9 mouse cellular contexts compared by ENCODE assay signal in the genomic region with DNA sequence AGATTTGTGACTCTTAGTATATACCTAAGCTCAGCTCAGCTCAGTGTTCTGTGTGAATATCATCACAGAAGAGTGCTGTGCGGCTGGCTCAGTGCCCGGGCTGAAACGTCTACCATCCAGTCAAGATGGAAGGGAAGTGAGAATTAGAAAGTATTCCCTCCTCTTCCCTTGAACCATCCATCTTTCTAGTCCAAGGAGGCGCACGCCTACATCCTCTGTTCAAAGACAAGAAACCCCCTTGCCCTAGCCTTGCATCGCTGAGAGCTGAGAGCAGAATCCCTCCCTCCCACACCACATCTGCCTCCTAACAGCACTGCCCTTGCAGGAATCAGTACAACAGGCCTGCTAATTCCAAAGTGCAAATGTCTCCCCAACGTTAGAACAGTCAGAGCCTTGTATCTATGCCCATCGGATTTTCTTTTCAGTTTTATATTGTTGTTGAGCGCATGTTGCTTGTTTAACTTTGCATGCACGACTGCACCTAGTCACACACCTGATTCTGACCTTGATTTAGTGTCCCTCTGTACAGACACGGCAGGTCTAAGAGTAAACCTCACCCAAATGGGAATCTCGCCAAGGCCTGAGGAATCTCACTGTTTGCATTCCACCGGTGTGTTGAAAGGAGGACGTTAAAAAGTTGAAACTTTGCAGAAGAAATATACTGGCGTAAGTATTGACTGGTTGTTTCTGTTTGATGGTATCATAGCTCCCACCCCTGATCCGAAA.
DNase-seq lines count a peak whose midpoint lies in the region; ATAC-seq lines count a peak whose summit lies in the region.
"Had no signal": no experiment of that assay in that cellular context is flagged by ENCODE, and none has a peak within 500 bp of the region (broad histone marks: within the 10 kb centered on the region; RNA-seq: fewer than 3 reads in every experiment).

No protein-coding gene starts in this region.

- H3K4me2 ChIP-seq in heart, embryonic 15.5 days = peak overlapping the region; percentile 24
- H3K4me2 ChIP-seq in midbrain, embryonic 11.5 days = no peak overlapping the region
- H3K4me2 ChIP-seq: limb, embryonic 15.5 days had no signal

- no peaks in the 10 kb centered on the region for H3K36me3 ChIP-seq in heart, embryonic 15.5 days
- no peaks in the 10 kb centered on the region for H3K36me3 ChIP-seq in midbrain, embryonic 11.5 days (ENCODE audit: control insufficient read depth, insufficient read depth, low read length)
- H3K36me3 ChIP-seq: limb, embryonic 15.5 days had no signal

- H3K9ac ChIP-seq in heart, embryonic 15.5 days = no peak overlapping the region
- H3K9ac ChIP-seq in midbrain, embryonic 11.5 days (ENCODE audit: low read length) = no peak overlapping the region
- H3K9ac ChIP-seq: limb, embryonic 15.5 days had no signal

- no peak overlapping the region for H3K4me3 ChIP-seq in heart, embryonic 15.5 days
- no peak overlapping the region for H3K4me3 ChIP-seq in midbrain, embryonic 11.5 days (ENCODE audit: low read depth, low read length)
- H3K4me3 ChIP-seq: limb, embryonic 15.5 days had no signal

- H3K9me3 ChIP-seq in heart, embryonic 15.5 days (replicated peaks) = no peaks in the 10 kb centered on the region
- no peaks in the 10 kb centered on the region for H3K9me3 ChIP-seq in midbrain, embryonic 11.5 days (ENCODE audit: control insufficient read depth, low read length)
- H3K9me3 ChIP-seq: limb, embryonic 15.5 days had no signal

- ATAC-seq in heart, embryonic 15.5 days (replicated peaks; ENCODE audit: insufficient number of reproducible peaks, insufficient read depth, low FRiP score, low read depth) = peak; percentile 76; the same call in 1 of the 2 replicates
- ATAC-seq in midbrain, embryonic 11.5 days (ENCODE audit: low FRiP score) = no peak

- WGBS in heart, embryonic 15.5 days = 25% methylated on average over 16 of the region's 16 CpGs
- WGBS in midbrain, embryonic 11.5 days = 82% methylated on average over 16 of the region's 16 CpGs

- H3K27me3 ChIP-seq in heart, embryonic 15.5 days = no peaks in the 10 kb centered on the region
- no peaks in the 10 kb centered on the region for H3K27me3 ChIP-seq in midbrain, embryonic 11.5 days (ENCODE audit: control insufficient read depth, insufficient read depth, low read length)
- H3K27me3 ChIP-seq: limb, embryonic 15.5 days had no signal

- peaks cover 11% of the 10 kb centered on the region for H3K4me1 ChIP-seq in heart, embryonic 15.5 days (replicated peaks)
- H3K4me1 ChIP-seq in midbrain, embryonic 11.5 days (ENCODE audit: control insufficient read depth, insufficient read depth, low read length) = no peaks in the 10 kb centered on the region
- H3K4me1 ChIP-seq: limb, embryonic 15.5 days had no signal

- peak; percentile 76 to 79 for DNase-seq in cerebellum, postnatal 10 days
- no peak for DNase-seq in cerebellum, adult 9-10 months
- DNase-seq in brain, adult 2 months (ENCODE audit: low read depth, low spot score) = peak; percentile 65
- DNase-seq in layer of hippocampus, adult 8-10 months (ENCODE audit: low spot score in 2 of 2) = peak; percentile 20 to 51
- peak; percentile 16 for DNase-seq in lung, postnatal 14 days
- DNase-seq in midbrain, embryonic 11.5 days (ENCODE audit: low spot score, missing footprints) = no peak
- no peak for DNase-seq in cerebellum, adult 11 months

- peak overlapping the region; percentile 79 for H3K27ac ChIP-seq in heart, embryonic 15.5 days
- H3K27ac ChIP-seq in midbrain, embryonic 11.5 days (ENCODE audit: low read depth, low read length) = no peak overlapping the region
- H3K27ac ChIP-seq: limb, embryonic 15.5 days had no signal

Comparison
In these comparisons a context has a peak if more than half of its experiments do, and no peak if none do; other contexts are left out.
1. DNase-seq: peak in cerebellum, postnatal 10 days (2 of 2), brain, adult 2 months (single experiment), layer of hippocampus, adult 8-10 months (2 of 2) and lung, postnatal 14 days (single experiment); none in cerebellum, adult 9-10 months (single experiment), midbrain, embryonic 11.5 days (single experiment) and cerebellum, adult 11 months (single experiment).